Mouse (Mus musculus) hindbrain, embryonic 16.5 days (tissue): ENCODE data around the gene Atf6b. TPM values are rescaled to one million over a fixed set of nuclear protein-coding genes. Genes with fewer than 3 reads are reported as not detected.

Experiments
- ATAC-seq: fragments of 200-750 bp; cut with Nextera tagmentation; 2 replicates; pipeline ENCODE4 v1.8.0; 2017; ENCODE audit warnings: moderate TSS enrichment, moderate library complexity
- H3K27ac ChIP-seq: fragments of 300-500 bp; sonication (generic); 2 replicates; pipeline ENCODE4 v1.5.1; 2014; ENCODE audit warnings: low read depth, mild to moderate bottlenecking, control low read depth, low read length, moderate library complexity
- H3K27me3 ChIP-seq: fragments of 300-500 bp; sonication (generic); replicated peaks from 2 replicates; pipeline ENCODE4 v1.6.1; 2014; ENCODE audit warnings: low read length; ENCODE audit not compliant: control insufficient read depth, insufficient read depth
- H3K36me3 ChIP-seq: fragments of 300-500 bp; sonication (generic); 2 replicates; pipeline ENCODE4 v1.6.1; 2014; ENCODE audit warnings: mild to moderate bottlenecking, low read length, moderate library complexity, mixed read lengths; ENCODE audit not compliant: control insufficient read depth, insufficient read depth
- H3K4me1 ChIP-seq: fragments of 300-500 bp; sonication (generic); 2 replicates; pipeline ENCODE4 v1.6.1; 2014; ENCODE audit warnings: low read depth, low read length; ENCODE audit not compliant: control insufficient read depth, insufficient read depth
- H3K4me2 ChIP-seq: fragments of 300-500 bp; sonication (generic); 2 replicates; pipeline ENCODE4 v1.6.1; 2014; ENCODE audit warnings: mild to moderate bottlenecking, low read length, control low read depth, moderate library complexity
- H3K4me3 ChIP-seq: fragments of 300-500 bp; sonication (generic); 2 replicates; pipeline ENCODE4 v1.5.1; 2014; ENCODE audit warnings: mild to moderate bottlenecking, low read length, control low read depth, moderate library complexity
- H3K9ac ChIP-seq: fragments of 300-500 bp; sonication (generic); 2 replicates; pipeline ENCODE4 v1.6.1; 2014; ENCODE audit warnings: low read depth, mild to moderate bottlenecking, control low read depth, low read length, moderate library complexity
- H3K9me3 ChIP-seq: fragments of 300-500 bp; sonication (generic); 2 replicates; pipeline ENCODE4 v1.6.1; 2014; ENCODE audit warnings: mild to moderate bottlenecking, low read length, moderate library complexity; ENCODE audit not compliant: control insufficient read depth
- WGBS: fragments of 180-500 bp; shearing (Covaris S2); extraction: QIAGEN DNeasy Blood & Tissue Kit; methylation state at CpG from one replicate; pipeline ENCODE4 v1.1.7; 2014; 5-methylcytosine and 5-hydroxymethylcytosine counted together
- polyA plus RNA-seq: library from polyadenylated mRNA; unstranded; fragments of >200 nt; fragmentation: Nextera tagmentation; extraction: Ambion mirVana; gene quantifications from 2 replicates; pipeline ENCODE4 v1.2.1, GENCODE M21; 2015

Gene Atf6b
- polyA plus RNA-seq, 1 experiment from 2014 or later = 110 TPM

DNA sequence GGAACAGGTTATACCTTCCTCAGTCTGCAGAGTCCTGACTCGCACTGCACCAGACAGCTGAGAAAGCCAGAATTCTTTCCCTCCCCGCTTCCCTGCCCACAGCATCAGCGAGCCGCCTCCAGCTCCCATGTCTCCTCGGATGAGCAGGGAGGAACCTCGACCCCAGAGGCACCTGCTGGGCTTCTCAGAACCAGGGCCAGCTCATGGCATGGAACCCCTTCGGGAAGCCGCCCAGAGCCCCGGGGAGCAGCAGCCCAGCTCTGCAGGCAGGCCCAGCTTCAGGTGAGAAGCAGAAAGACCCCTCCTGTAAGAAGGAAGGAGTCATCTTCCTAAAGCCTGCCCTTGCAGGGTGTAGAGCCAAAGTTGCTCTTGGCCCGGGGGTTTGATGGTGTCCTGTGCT, 5.6 kb downstream of the Atf6b start:
- H3K9me3 ChIP-seq = no peaks in the 10 kb centered on the region
- WGBS = 84% methylated on average over 10 of the region's 10 CpGs
- H3K27me3 ChIP-seq = no peaks in the 10 kb centered on the region
- H3K36me3 ChIP-seq = peaks cover 39% of the 10 kb centered on the region
- no peak overlapping the region for H3K27ac ChIP-seq
- peaks cover 15% of the 10 kb centered on the region for H3K4me1 ChIP-seq
- H3K9ac ChIP-seq = no peak overlapping the region
- H3K4me2 ChIP-seq = no peak overlapping the region
- H3K4me3 ChIP-seq = no peak overlapping the region
- ATAC-seq = no peak

- ATAC-seq = no peak
- H3K9me3 ChIP-seq = no peaks in the 10 kb centered on the region
- no peak overlapping the region for H3K27ac ChIP-seq
- 94% methylated on average over 8 of the region's 8 CpGs for WGBS
- H3K36me3 ChIP-seq = peaks cover 39% of the 10 kb centered on the region
- H3K9ac ChIP-seq = no peak overlapping the region
- no peak overlapping the region for H3K4me2 ChIP-seq
- H3K27me3 ChIP-seq = no peaks in the 10 kb centered on the region
- H3K4me3 ChIP-seq = no peak overlapping the region
- H3K4me1 ChIP-seq = peaks cover 11% of the 10 kb centered on the region
Measured at GRCm38 (mm10) chr17:34652985-34653384, 6.0 kb downstream of the Atf6b start.

DNA sequence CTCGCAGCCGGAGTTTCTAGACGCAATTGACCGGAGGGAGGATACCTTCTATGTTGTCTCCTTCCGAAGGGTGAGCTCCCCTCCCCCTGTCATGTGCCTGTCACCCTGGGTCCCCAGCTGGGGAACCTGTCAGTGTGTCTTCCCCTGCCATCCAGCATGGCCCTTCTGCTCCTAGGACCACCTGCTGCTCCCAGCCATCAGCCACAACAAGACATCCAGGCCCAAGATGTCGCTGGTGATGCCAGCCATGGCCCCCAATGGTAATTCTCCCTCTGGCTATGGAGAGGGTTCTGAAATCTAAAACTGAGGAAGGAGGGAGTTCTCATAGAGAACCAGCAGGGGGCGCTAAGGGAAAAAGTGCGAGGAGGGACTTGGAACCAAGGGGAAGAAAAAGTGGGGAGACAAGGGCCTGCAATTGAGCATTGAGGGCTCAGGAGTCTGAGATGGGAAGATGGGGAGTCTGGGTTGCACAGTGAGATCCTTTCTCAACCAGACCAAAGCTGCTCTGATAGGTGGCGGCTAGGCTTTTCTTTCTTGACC, 6.9 kb downstream of the Atf6b start:
- peaks cover 39% of the 10 kb centered on the region for H3K36me3 ChIP-seq
- peaks cover 5% of the 10 kb centered on the region for H3K4me1 ChIP-seq
- no peak overlapping the region for H3K4me3 ChIP-seq
- H3K27me3 ChIP-seq = no peaks in the 10 kb centered on the region; the same call in 1 of the 2 replicates
- no peak overlapping the region for H3K4me2 ChIP-seq
- no peak overlapping the region for H3K27ac ChIP-seq
- 60% methylated on average over 9 of the region's 9 CpGs for WGBS
- no peak for ATAC-seq
- H3K9ac ChIP-seq = no peak overlapping the region
- no peaks in the 10 kb centered on the region for H3K9me3 ChIP-seq

- Histone ChIP-seq H3K27me3 (no peaks in the 10 kb centered on the region; the same call in 1 of the 2 replicates), H3K4me3 (no peak overlapping the region), H3K27ac (no peak overlapping the region), H3K4me2 (no peak overlapping the region), H3K4me1 (peaks cover 5% of the 10 kb centered on the region), H3K9ac (no peak overlapping the region), H3K36me3 (peaks cover 35% of the 10 kb centered on the region), H3K9me3 (no peaks in the 10 kb centered on the region)
- ATAC-seq = no peak
- WGBS = 94% methylated on average over 13 of the region's 13 CpGs
Measured at GRCm38 (mm10) chr17:34654392-34654791, 7.4 kb downstream of the Atf6b start.

DNA sequence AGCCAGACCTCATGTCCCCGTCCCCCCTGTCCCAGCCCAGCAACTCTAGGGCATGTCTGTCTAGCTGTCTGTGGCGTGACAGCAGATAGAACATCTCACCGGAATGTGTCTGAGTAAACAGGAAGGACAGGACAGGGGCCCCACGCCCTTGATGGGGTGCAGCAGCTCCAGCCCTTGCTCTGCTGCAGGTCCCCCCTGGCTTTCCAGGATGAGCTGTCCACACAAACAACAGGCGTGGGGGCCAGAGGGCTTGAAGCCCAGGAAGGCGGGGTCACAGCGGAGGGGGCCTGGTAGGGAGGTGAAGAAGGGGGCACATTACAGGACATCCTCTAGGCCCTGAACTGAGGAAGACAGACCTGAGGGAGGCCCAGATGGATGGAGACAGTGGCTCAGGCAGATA, 8.2 kb downstream of the Atf6b start:
- peaks cover under 1% of the 10 kb centered on the region for H3K27me3 ChIP-seq
- ATAC-seq = no peak; the same call in 1 of the 2 replicates
- peaks cover 5% of the 10 kb centered on the region for H3K4me1 ChIP-seq
- WGBS = 83% methylated on average over 7 of the region's 7 CpGs
- H3K9me3 ChIP-seq = no peaks in the 10 kb centered on the region
- H3K27ac ChIP-seq = peak overlapping the region; percentile 14; the same call in 1 of the 2 replicates
- peaks cover 35% of the 10 kb centered on the region for H3K36me3 ChIP-seq
- H3K4me3 ChIP-seq = no peak overlapping the region
- no peak overlapping the region for H3K4me2 ChIP-seq
- no peak overlapping the region for H3K9ac ChIP-seq

DNA sequence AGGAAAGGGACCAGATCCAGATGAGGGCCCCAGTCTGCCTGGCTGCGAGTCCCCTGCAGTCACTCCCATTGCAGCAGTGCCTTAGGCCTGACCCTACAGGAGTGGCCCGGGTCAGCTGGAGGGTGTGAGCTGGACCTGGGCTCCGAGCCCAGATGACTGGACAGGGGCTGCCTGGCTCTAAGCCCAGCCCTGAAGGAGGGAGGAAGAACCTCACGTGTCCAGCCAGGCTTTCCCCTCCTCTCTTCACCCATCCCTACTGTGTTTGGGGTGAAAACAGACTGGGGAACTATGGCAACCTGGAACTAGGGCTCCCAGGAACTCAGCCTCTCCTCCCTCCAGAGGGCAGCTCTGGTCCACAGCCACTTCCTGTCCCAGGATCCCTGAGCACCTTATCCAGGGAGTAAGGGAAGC, 8.6 kb downstream of the Atf6b start:
- Histone ChIP-seq H3K4me1 (peaks cover 5% of the 10 kb centered on the region), H3K27me3 (peaks cover 4% of the 10 kb centered on the region), H3K4me2 (no peak overlapping the region), H3K27ac (peak overlapping the region; percentile 14; the same call in 1 of the 2 replicates), H3K36me3 (peaks cover 33% of the 10 kb centered on the region), H3K9ac (no peak overlapping the region), H3K4me3 (no peak overlapping the region), H3K9me3 (no peaks in the 10 kb centered on the region)
- peak; percentile 64 for ATAC-seq
- 42% methylated on average over 3 of the region's 4 CpGs for WGBS

DNA sequence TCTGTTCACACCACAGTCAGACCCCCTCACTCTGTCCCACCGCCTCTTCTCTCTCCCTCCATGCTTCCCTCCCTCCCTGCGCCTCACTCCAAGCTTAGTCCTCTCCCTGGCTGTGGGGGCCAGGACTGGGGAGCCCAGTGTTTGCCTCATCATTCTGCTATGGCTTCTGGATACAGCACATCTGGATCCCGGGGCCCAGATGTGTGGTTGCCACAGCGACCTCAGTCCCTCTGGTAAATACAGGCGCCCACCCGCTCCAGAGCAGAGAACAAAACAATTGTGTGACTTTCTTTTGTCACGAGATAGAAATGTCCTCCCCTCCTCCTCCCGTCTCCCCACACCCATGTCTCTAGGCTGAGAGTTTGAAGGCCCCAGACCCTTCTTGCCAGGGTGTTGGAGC, 9.7 kb downstream of the Atf6b start:
- H3K9me3 ChIP-seq = no peaks in the 10 kb centered on the region
- H3K4me1 ChIP-seq = peaks cover 9% of the 10 kb centered on the region
- ATAC-seq = no peak
- WGBS = 22% methylated on average over 8 of the region's 8 CpGs
- H3K27me3 ChIP-seq = peaks cover 10% of the 10 kb centered on the region
- H3K27ac ChIP-seq = no peak overlapping the region
- H3K4me3 ChIP-seq = no peak overlapping the region
- H3K36me3 ChIP-seq = peaks cover 23% of the 10 kb centered on the region
- no peak overlapping the region for H3K9ac ChIP-seq
- H3K4me2 ChIP-seq = no peak overlapping the region

- H3K36me3 ChIP-seq = peaks cover 17% of the 10 kb centered on the region
- no peak overlapping the region for H3K4me3 ChIP-seq
- H3K27ac ChIP-seq = no peak overlapping the region
- peaks cover 10% of the 10 kb centered on the region for H3K27me3 ChIP-seq
- no peak for ATAC-seq
- H3K4me1 ChIP-seq = peaks cover 9% of the 10 kb centered on the region
- WGBS = 43% methylated on average over 2 of the region's 2 CpGs
- H3K9me3 ChIP-seq = no peaks in the 10 kb centered on the region
- no peak overlapping the region for H3K9ac ChIP-seq
- no peak overlapping the region for H3K4me2 ChIP-seq
Measured at GRCm38 (mm10) chr17:34657271-34657670, 10.3 kb downstream of the Atf6b start.

GRCm38 (mm10) chr17:34658145-34658544, 11.2 kb downstream of the Atf6b start:
- no peak for ATAC-seq
- H3K9ac ChIP-seq = no peak overlapping the region
- H3K27ac ChIP-seq = no peak overlapping the region
- peaks cover 8% of the 10 kb centered on the region for H3K36me3 ChIP-seq
- peaks cover 10% of the 10 kb centered on the region for H3K27me3 ChIP-seq
- WGBS = 83% methylated on average over 2 of the region's 2 CpGs
- no peak overlapping the region for H3K4me3 ChIP-seq
- peaks cover 9% of the 10 kb centered on the region for H3K4me1 ChIP-seq
- H3K4me2 ChIP-seq = no peak overlapping the region
- no peaks in the 10 kb centered on the region for H3K9me3 ChIP-seq
